Mouse (Mus musculus) thymus, postnatal 4 days (tissue): ENCODE measurements around the gene Banp.
A peak's percentile ranks its signal among the peaks of the same experiment; 100 is the strongest.

Experiments
- DNase-seq: peaks from one replicate; pipeline ENCODE4 v3.0.0; 2021

The Banp gene

DNA sequence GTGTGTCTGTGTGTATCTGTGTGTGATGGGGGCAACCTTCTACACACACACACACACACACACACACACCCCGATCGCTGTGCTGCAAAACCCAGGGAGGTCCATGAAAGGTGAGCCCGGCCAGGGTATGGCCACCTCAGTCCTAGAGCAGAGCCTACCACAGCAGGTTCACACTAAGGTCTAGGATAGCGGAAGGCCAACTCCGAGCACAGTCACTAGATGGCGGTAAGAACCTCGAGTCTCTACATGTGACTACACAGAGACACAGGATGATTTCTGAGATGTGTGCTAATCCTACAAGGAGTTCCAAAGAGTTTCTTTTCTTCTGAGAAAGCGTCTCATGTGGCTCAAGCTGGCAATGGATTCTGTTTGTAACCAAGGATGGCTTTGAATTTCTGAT lies 22.2 kb upstream of the Banp start:
- DNase-seq, result peak; percentile 74

DNA sequence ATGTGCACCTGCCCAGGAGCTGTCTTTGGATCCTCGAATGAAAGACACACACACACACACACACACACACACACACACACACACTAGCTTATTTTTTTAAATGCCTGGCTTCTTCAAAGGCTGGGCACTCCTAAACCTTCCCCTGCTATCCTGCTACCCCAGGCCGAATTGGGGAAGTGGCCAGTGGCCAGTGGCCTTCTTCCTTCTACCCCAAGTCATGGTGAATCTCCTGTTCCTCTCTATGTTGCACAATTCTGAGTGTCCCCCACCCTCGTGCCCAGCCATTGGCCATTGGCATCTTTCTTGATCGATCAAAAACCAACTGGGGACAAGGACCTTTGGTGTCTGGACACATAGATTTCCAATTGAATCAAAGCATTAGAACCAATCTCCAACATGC lies 19.5 kb upstream of the Banp start:
- no peak for DNase-seq

DNA sequence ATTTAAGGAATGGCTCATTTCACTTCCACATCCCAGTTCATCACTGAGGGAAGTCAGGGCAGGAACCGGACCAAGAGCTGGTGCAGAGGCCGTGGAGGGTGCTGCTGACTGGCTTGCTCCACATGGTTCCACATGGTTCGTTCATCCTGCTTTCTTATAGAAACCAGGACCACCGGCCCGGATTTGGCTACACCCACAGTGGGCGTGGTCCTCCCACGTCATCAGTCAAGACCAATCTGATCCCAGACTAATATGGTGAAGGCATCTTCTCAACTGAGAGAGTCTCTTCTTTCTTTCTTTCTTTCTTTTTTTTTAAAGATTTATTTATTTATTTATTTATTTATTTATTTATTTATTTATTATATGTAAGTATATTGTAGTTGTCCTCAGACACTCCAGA lies 18.0 kb upstream of the Banp start:
- DNase-seq, result no peak

DNA sequence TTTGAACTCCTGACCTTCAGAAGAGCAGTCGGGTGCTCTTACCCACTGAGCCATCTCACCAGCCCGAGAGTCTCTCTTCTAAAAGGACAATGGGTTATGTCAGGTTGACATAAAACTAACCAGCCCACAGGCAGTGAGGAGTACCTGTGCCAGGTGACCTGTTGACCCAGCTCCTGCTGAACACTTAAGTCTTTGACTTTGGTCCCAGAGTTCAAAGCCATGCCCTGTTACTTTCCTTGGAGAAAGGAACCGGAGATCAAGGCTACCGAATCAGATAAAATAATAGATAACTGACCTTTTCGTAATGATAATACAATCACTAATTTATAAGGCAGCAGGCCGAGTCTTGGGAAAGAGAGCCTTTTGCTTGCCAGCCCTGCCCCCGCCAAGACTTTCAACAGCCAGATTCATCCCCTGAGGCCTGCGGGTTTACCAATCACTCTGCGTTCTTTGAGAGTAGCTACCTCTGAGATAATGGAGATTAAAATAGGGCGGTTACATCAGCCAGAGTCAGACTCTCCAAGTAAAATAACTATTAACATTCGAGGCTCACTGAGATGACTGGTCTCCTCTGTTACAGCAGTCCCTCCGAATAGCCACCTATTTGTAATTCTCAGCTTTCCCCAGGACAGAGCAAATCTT lies 17.4 kb upstream of the Banp start:
- no peak for DNase-seq

DNA sequence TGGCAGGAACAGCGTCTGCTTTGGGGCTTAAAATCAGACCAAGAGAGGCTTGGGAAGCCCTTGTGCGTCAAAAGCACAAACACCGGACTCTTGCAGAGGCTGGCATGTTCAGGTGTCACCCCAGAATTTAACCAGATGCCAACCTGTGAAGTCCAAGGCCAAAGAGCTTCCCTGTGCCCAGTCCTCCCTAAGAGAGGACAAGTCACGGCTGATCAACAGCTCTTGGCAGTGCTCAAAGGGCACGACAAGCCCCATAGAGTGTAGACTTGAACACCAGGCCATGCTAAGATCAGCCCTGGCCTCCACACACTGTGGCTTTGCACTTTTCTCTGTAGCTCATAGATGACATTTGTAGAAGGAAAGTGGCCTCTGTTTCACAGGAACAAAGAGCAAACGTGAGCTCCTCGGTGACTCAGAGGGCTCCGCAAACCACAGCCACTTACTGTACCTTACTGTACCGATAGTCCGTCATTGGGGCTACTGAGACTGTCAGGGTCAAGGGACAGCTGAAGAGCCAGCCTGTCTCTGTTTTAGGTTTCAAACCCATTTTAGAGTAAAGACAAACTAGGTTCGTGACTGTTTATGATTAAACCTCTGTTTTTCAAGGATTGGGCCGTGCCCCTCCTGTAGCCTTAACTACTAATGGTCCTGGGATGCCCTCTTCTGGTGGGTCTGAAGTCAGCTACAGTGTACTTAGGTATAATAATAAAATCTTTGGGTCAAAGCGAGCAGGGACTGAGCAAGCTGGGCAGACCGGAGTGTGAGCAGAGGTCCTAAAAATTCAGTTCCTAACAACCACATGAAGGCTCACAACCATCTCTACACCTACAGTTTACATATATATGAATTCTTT lies 16.7 kb upstream of the Banp start:
- DNase-seq, result no peak

DNA sequence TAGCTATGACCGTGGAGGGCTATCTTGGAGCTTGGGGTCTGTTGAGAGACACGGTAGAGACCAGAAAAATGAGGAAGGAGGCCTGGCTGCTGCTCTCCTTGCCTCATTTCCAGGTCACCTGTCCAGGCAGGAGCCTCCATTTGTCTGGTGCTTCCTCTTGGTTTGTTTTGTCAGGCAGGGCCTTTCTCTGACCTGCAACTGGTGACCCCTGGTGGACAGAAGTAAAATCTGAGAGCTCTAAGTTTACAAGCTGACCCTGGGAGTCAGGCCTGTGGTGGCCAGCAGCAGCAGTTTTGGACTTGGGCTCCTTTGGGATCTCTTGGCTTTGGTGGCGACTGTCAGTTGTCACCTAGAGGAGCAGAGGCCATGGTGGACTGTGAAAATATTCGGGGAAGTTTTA lies 15.0 kb upstream of the Banp start:
- peak; percentile 32 for DNase-seq

DNA sequence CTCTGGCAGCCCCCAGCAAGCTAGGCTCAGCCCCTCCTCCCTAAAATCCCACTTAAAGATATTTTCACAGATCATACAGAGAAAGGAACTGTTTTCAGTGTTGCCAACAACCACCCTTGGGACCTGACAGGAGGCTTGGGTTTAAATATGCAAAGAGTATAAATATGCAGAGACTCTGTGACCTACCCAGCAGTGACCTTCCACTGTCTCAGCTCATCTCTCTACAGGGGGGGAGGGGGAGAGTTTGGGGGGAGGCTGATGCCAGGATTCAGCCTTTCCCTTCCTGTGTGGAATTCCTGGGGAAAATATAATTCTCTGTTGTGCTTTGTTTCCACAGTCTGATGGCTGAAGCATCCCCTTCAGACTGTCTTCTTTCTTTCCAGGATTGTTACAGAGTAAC lies 14.6 kb upstream of the Banp start:
- no peak for DNase-seq

DNA sequence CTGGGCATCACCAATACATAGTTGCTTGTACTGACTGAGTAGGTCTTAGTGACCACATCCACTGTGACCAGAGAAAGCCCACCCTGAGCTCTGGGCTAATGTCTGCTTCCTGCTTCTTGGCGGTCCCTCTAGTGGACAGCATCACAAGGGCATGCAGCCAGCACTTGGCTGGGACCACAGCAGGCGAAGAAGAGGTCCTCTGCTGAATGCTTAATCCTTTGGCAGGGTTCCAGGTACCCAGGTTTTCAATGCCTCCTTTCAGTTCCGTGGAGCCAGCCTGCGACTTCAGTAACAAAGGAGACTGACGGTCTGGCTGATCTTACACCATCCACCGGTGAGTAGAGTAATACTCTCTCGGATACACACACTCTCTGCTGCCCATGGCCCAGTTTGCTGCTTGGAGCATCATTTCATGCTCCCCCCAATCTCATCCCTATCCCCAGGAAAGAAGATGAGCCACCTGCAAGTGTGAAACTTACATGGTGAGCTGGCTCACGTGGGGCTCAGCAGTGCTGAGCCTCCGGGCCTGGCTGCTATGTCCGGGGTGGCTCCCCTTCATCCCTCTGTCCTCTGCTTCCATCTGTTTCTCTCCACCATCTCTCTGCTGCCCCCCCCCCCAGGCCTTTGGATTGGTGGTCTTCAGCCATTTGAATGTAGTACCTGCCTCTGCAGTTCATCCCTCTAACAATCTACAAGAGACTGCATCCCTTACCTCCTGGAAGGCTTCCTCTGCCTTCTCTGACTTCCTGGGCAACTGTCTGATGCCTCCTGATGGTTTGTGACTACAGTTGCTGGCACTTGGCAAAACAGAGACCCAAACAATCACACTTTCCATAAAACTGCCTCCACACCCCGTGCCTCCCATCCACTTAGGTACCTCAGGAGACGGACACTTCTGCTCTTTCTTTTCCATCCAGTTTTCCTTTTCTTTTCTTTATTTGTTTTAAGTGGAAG lies 13.9 kb upstream of the Banp start:
- no peak for DNase-seq

DNA sequence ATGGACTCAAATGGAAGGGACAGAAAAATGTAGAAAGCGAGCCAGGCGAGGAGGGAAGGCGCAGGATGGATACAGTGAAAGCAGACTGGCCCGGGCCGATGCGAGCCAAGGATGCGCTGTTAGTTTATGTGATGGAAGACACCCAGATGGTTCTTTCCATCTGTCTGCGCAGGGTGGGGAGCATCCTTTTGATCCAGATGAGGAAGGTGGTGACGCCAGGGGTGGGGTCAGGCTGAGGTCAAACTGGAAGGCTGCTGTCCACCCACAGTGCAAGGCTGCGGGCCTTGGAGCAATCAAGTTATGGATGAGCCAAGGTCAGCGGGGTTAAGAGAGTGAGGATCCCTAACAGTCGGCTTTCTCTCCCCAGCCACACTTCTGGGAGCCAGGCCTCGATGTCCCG lies 13.2 kb upstream of the Banp start:
- DNase-seq, result no peak

DNA sequence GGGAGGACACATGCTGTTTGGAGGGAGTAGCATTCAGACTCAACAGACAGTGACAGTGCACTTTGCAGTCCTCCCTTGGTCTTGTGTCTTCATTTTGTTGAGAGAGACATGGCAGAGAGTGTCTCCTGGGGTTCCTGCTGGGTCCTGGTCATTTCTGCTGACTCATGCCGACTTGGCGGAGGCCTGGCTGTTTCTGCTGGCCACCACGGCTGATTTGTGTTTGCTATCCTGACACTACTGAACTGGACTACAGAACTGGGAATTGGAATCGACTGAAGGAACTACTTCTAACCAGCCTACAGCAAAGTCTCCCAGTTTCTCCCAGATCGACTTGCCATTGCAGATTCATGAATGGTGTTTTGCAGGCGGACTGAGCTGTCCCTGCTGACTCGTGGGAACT lies 10.8 kb upstream of the Banp start:
- no peak for DNase-seq

DNA sequence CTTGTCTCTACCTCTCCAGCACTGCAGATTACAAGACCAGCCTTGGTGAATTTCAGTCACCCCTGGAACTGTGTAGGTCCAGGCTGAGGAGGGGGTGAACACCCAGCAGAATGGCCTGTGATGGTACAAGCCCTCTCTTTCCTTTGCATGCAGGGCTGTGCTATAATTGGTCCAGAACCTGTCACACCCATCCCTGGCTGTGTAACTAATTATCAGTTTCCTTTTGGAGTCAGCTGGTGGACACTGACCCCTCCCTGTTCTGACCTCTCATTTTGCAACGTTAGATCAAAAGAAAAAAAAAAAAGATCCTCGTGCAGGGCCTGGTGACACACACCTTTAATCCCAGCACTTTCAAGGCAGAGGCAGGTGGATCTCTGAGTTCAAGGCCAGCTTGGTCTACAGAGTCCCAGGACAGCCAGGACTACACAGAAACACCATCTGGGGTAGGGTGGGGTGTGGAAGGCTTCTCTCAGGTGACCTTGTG lies 6.5 kb upstream of the Banp start:
- DNase-seq, result no peak

DNA sequence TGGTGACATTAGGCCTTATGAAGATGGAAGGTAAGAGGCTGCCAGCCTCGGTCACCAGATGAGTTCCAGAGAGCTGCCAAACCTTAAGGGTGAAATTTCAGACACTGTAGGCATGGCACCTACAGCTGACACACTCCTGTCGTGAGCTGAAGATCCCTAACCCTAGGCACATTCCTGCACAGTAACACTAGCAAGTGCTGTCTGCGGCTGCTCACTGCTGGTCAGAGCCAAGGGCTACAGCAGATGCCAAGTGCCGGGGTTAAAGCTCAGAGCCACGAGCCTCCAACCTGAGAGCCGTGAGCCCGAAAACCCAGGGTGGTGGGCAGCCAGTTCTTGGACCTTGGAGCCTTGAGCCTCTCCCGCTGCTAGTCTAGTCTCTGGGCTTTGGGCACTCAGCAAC lies 5.8 kb upstream of the Banp start:
- no peak for DNase-seq

DNA sequence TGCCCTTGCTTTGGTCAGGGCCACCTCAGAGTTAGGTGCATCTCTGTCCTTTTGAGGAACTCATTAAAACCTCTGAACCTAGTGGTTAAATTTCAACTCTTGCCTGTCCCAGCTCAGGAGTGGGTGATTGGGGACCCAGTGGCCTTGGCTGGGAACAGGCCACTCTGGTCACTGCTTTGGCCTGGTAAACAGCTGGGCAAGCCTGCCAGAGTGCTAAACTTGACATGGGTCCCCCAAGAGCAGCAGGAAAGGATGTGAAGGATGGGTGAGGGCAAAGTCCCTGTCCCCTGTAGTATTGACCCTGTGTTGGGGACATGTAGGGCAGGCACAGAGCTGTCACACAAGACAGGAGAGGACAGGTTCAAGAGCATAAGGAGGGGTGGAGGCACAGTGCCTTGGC lies 4.7 kb upstream of the Banp start, which contains the start of gene Car5a:
Gene Car5a, minus strand, starts transcription at position 74 of the 400 bp plus-strand sequence.
- no peak for DNase-seq

DNA sequence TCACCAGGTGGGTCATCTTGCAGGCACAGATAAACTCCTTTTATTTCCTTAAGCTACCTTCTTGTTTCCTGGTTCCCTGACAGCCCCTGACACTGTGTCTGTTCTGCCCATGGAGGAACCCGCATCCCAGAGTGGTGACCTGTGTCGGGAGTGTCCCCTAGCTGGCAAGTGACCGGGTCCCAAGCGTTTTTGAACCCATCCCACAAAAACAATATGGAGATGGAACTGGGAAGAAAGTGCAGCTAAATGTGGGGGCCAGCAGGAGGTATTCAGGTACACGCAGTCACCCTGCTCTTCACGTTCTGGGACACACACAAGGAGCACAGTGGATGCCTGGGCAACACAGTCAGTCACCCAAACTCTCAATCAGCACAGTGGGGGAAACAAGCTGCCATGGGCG lies 3.2 kb upstream of the Banp start:
- no peak for DNase-seq

DNA sequence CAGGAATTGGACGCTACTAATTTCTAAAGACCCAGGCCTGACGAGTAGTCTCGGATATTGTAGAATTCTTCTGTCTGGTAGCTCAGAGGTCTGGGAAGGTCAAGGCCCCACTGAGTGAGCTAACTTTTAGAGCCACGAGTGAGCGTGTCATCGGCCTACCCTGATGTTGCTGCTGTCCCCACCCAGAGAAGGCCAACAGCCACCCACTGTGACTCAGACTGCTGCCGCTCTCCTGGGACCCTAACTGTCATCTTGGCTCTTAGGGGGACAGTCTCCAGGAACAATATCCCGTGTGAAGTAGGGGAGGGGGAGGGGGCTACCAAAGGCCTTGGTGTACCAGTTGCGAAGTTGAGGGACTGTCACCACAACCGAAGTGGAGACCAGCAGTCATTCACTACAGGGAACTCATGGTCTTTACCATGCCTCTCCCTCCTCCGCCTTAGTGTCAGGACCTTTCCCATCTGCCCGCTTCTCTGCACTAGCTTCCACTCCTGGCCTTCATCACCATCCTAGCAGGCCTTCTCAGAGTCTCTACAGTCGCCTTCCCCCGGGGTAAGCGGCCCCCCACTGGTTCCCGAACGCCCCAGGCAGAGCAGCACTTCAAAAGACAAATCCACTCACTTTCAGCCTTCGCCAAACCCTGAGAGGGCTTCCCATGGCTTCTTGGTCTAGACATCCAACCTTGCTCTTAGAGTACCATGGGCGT lies 2.4 kb upstream of the Banp start:
- no peak for DNase-seq

DNA sequence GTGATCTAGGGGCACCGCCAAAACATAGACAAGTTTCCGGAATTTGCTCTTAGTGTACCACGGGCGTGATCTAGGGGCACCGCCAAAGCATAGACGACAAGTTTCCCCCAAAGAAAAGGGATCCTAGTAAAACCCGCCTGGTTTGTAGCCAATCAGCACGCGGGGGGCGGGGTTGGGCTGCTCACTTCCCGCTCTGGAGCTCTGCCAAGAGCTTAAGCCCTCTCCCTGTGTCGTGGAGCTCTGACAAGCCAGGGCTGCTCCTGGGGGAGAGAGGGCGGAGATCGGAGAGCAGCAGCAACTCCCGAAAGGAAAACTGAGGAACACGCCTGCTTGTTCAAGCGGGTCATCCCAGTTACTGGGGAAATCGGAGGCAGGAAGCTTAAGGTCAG lies 1.8 kb upstream of the Banp start:
- peak; percentile 95 for DNase-seq

DNA sequence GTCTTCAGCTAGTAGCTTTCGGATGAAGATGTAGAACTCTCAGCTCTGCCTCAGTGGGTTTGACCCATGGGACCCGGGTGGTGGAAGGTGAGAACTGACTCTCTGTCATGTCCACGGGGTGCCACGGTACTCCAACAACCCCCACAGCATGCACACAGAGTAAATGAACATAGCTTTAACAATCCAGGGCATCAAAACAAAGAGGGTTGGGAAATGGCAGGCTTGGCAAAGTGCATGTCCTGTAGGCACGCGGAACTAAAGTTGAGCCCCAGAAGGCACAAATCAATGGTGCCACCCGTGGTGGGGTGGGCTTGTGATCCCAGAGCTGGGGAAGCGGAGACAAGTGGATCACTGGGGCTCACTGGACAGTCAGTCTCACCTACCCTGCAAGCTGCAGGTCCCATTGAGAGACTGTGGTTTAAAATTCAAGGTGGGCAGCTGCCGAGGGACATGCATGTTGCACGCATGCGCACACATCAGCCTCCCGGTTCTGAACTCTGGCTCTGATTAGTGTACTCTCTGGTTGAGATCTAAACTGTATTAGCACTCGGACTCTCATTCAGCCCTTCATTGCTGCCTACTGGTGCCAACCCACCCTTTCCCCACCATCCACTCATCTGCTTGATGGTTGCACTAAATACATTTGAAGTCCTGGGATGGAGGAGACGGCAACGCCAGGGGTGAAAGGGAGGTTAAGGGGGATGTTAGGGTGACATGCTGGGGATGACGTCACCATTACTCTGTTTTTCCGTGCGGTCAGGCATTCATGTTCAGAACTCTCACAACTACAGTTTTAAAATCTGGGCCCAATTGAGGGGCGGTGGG lies 1.0 kb upstream of the Banp start:
- peak; percentile 33 for DNase-seq

DNA sequence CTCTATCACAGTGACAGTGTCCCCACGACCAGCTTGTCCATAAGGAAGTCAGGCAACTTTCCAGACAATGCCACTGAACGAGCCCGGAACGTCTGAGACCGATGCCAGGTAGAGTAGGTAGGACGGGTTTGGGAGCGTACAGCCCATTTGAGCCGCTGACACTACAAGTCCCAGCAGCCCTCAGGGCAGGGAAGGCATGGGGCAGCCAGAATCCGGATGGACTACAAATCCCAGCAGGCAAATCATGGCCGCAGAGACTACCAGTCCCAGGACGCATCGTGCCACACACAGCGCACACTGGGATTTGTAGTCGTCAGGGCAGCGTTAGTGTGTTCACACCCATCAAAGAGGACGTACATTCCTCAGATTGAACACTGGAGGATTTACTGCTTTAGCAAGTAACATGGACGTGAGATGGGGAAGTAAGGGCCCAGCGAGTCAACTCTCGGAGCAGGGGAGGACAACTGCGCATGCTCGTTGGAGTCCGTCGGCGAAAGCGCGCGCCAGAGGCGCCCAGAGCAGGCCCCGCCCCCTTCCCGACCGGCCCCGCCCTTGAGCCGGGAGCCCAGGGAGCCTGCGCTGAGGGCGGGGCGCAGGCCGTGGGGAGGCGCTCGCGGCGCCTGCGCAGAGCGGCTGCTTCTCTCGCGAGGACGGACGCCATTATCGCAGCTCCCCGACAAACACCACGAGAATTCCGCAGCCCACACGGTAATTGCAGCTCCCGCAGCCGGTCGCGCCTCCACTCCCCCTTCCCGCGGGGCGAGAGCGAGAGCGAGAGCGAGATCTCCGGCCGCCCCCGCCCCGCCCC lies 595 bp downstream of the Banp start:
- DNase-seq, result peak; percentile 100

DNA sequence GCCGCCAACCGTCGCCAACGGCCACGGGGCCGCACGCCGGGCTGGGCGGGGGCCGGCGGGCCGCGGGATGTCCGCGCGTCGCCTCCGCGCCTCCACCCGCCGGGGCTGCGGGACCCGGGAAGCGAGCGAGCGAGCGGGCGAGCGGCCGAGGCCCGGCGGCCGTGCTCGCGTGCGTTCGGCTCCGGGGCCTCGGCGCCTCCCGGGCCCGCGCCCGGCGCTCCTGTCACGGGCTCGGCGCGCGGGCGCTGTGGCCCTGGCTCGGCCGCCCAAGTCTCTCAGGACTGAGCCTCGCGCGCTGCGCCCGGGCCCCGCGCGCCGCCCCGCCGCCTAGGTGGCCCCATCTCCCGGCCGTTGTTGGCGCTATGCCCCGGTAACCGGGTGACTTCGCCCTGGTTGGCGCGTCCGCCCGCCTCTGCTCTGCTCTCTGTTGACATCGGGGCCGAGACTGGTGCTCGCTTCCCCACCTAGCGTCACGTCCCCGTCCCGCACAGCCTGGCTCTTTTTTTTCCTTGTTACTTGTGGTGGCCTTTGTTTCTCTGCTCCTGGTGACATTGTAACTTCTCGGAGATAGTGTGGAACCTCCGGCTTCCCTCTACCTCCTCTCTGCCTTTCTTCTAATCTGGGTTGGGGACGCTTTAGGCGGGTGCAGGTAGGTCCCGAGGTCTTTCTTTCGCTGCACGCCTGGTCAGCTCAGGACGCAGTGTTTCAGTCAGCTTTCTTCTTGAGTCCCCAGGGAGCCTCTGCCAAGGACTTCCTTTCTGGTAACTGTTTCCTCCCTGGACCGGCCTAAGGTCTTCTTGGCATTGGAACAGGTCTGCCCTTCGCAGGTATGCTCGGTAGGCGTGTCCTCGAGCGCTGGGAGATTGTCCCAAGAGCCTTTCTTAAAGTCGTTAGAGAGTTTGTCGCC lies 1.5 kb downstream of the Banp start:
- peak; percentile 79 for DNase-seq

DNA sequence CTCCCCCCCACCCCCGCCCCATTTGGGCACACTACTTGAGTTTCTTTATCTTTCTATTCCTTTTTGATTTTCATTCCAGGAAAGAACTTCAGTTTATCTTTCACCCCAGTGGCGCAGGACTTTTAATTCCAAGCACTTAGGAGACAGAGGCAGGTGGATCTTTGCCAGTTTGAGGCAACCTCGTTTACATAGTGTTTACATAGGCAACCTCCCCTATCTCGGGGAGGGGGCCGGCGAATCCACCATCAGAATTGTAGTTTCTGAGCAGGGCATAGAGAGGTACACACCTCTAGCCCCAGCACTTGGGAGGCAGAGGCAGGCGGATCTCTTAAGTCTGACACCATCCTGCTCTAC lies 2.1 kb downstream of the Banp start:
- no peak for DNase-seq
